Mouse (Mus musculus) CH12.LX (cell line): ENCODE measurements around the gene Mllt3.

Source experiments
- CTCF ChIP-seq, 2 experiments: IDR thresholded peaks in 1 of 2; conservative IDR thresholded peaks in 1 of 2; 2 replicates each; pipeline ENCODE4 v1.5.1; 2011 to 2012; ENCODE audit warnings: low read depth in 2 of 2, low read length in 2 of 2, improper control_type of control experiment in 1 of 2, inconsistent platforms in 1 of 2, mild to moderate bottlenecking in 1 of 2, moderate library complexity in 1 of 2
- EP300 ChIP-seq: IDR thresholded peaks from 2 replicates; pipeline ENCODE4 v1.6.1; 2011; ENCODE audit warnings: low read length, improper control_type of control experiment
- ETS1 ChIP-seq: conservative IDR thresholded peaks from 2 replicates; pipeline ENCODE4 v1.6.1; 2012; ENCODE audit warnings: low read depth, mild to moderate bottlenecking, inconsistent platforms, low read length, improper control_type of control experiment, moderate library complexity
- KAT2A ChIP-seq: IDR thresholded peaks from 2 replicates; pipeline ENCODE4 v1.6.1; 2012; ENCODE audit warnings: low read length, improper control_type of control experiment, inconsistent platforms; ENCODE audit not compliant: insufficient replicate concordance
- MXI1 ChIP-seq: IDR thresholded peaks from 2 replicates; pipeline ENCODE4 v1.6.1; 2011; ENCODE audit warnings: mild to moderate bottlenecking, low read depth, low read length, improper control_type of control experiment
- POLR2A ChIP-seq: IDR thresholded peaks from 2 replicates; pipeline ENCODE4 v1.6.1; 2011; ENCODE audit warnings: low read depth, mild to moderate bottlenecking, improper control_type of control experiment, low read length
- POLR2AphosphoS2 ChIP-seq: IDR thresholded peaks from 2 replicates; pipeline ENCODE4 v1.6.1; 2011; ENCODE audit warnings: low read depth, low read length, improper control_type of control experiment
- SMC3 ChIP-seq: IDR thresholded peaks from 2 replicates; pipeline ENCODE4 v1.6.1; 2011; ENCODE audit warnings: low read depth, low read length, improper control_type of control experiment
- USF1 ChIP-seq: IDR thresholded peaks from 2 replicates; pipeline ENCODE4 v1.6.1; 2014; ENCODE audit warnings: low read depth, mild to moderate bottlenecking, inconsistent platforms, low read length, improper control_type of control experiment
- USF2 ChIP-seq: conservative IDR thresholded peaks from 2 replicates; pipeline ENCODE4 v1.6.1; 2011; ENCODE audit warnings: low read depth, low read length, improper control_type of control experiment
- ZNF384 ChIP-seq: IDR thresholded peaks from 2 replicates; pipeline ENCODE4 v1.6.1; 2012; ENCODE audit warnings: low read depth, low read length, improper control_type of control experiment, inconsistent platforms

DNA sequence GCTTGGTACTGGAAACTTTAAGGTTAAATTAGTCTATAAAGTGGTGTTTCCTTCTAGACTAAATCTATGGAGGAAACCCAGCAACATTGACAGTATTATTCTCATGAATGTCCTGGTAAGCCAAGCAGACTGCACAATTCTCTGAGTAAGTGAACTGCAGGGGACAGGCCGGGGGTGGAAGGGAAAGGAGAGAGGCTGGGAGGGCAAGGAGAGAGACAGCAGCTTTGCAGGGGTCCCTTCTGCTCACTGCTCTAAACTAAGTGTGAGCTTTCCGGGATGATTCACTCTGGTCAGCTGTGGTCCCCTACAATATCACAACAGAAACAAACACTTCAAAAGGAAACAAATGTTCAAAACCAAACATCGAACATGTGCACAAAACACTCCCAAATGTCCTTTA lies 228.6 kb downstream of the Mllt3 start:
- TF ChIP-seq SMC3, result no peak
- TF ChIP-seq POLR2A, result no peak
- TF ChIP-seq CTCF (conservative IDR thresholded peaks at IDR 0.05 in 1 of 2, IDR thresholded peaks at IDR 0.05 in 1 of 2; ENCODE audit: low read depth in 2 of 2, low read length in 2 of 2), result no peak
- TF ChIP-seq USF2, result no peak
- no peak for TF ChIP-seq ETS1
- no peak for TF ChIP-seq KAT2A
- TF ChIP-seq USF1, result no peak
- no peak for TF ChIP-seq MXI1
- TF ChIP-seq ZNF384, result no peak
- no peak for TF ChIP-seq EP300
- no peak for TF ChIP-seq POLR2AphosphoS2
